In genomic region chr12:110493597-110494369, GRCm38 (mm10) we compare ENCODE assay signal across 16 mouse cellular contexts.
"Had no signal": no experiment of that assay in that cellular context is flagged by ENCODE, and none has a peak within 500 bp of the region (broad histone marks: within the 10 kb centered on the region; RNA-seq: fewer than 3 reads in every experiment).

No protein-coding gene starts in this region.

- H3K9ac ChIP-seq: kidney, embryonic 15.5 days; liver, embryonic 13.5 days; neural tube, embryonic 12.5 days; neural tube, embryonic 15.5 days had no signal

- H3K36me3 ChIP-seq: neural tube, embryonic 15.5 days had no signal

- DNase-seq: kidney, adult 2 months; kidney, postnatal 10 days; layer of hippocampus, postnatal 36 days; liver, embryonic 13.5 days; lung, adult 2 months; lung, postnatal 14 days; lung, postnatal 4 days; midbrain, embryonic 14.5 days; right cerebral cortex, adult 18-20 months; right cerebral cortex, postnatal 14 days; spleen, adult 18-20 months had no signal

- H3K27me3 ChIP-seq: kidney, embryonic 15.5 days; liver, embryonic 13.5 days; neural tube, embryonic 12.5 days; neural tube, embryonic 15.5 days had no signal

- H3K4me3 ChIP-seq: kidney, embryonic 15.5 days; left cerebral cortex, adult 2 months; liver, embryonic 13.5 days; neural tube, embryonic 12.5 days; neural tube, embryonic 15.5 days had no signal

- H3K27ac ChIP-seq: kidney, embryonic 15.5 days; left cerebral cortex, adult 2 months; liver, embryonic 13.5 days; neural tube, embryonic 12.5 days; neural tube, embryonic 15.5 days; stomach, postnatal 0 days had no signal

- H3K9me3 ChIP-seq: kidney, embryonic 15.5 days; liver, embryonic 13.5 days; neural tube, embryonic 15.5 days had no signal
